Mouse (Mus musculus) embryonic fibroblast, embryonic 13.5 days (primary cell): Measurements from ENCODE around the gene Btg2. TPM values are rescaled to one million over a fixed set of nuclear protein-coding genes. Genes with fewer than 3 reads are reported as not detected.

Experiments
- H3K27ac ChIP-seq: 2 replicates; pipeline ENCODE4 v1.5.1; 2012; ENCODE audit warnings: low read length, control low read depth, inconsistent platforms; ENCODE audit not compliant: insufficient read depth
- H3K4me1 ChIP-seq: 2 replicates; pipeline ENCODE4 v1.6.1; 2011; ENCODE audit warnings: low read length; ENCODE audit not compliant: control insufficient read depth, insufficient read depth
- H3K4me3 ChIP-seq: 2 replicates; pipeline ENCODE4 v1.5.1; 2011; ENCODE audit warnings: mild to moderate bottlenecking, control low read depth, low read length; ENCODE audit not compliant: insufficient read depth
- CTCF ChIP-seq: IDR thresholded peaks from 2 replicates; pipeline ENCODE4 v1.5.1; 2011; ENCODE audit warnings: mild to moderate bottlenecking, control low read depth, low read length, moderate library complexity, borderline replicate concordance; ENCODE audit not compliant: insufficient read depth
- POLR2A ChIP-seq: IDR thresholded peaks from 2 replicates; pipeline ENCODE4 v1.6.1; 2011; ENCODE audit warnings: low read depth, mild to moderate bottlenecking, control low read depth, low read length, moderate library complexity
- polyA plus RNA-seq: library from polyadenylated mRNA; stranded (reverse); fragments of >200 nt; gene quantifications from 2 replicates; pipeline ENCODE4 v1.2.4, GENCODE M21; 2011; ENCODE audit warnings: low read depth; ENCODE audit not compliant: missing spikeins, insufficient read length

Gene Btg2
- polyA plus RNA-seq, 1 experiment: 96.4 TPM

- TF ChIP-seq POLR2A: no peak
- no peak for TF ChIP-seq CTCF
- peaks cover 6% of the 10 kb centered on the region for H3K4me1 ChIP-seq
- H3K4me3 ChIP-seq: no peak overlapping the region
- no peak overlapping the region for H3K27ac ChIP-seq
Observed at GRCm38 (mm10) chr1:134070099-134070669, 8.7 kb downstream of the Btg2 start.

GRCm38 (mm10) chr1:134067143-134067619 is 11.7 kb downstream of the Btg2 start:
- no peak overlapping the region for H3K4me3 ChIP-seq
- peaks cover 3% of the 10 kb centered on the region; the same call in 1 of the 2 replicates for H3K4me1 ChIP-seq
- H3K27ac ChIP-seq: no peak overlapping the region
- TF ChIP-seq POLR2A (no peak), CTCF (no peak)

GRCm38 (mm10) chr1:134066554-134066953 is 12.4 kb downstream of the Btg2 start:
- Histone ChIP-seq H3K4me1 (peaks cover 3% of the 10 kb centered on the region; the same call in 1 of the 2 replicates), H3K4me3 (no peak overlapping the region), H3K27ac (no peak overlapping the region)
- TF ChIP-seq POLR2A (no peak), CTCF (no peak)

- TF ChIP-seq CTCF (no peak), POLR2A (no peak)
- peaks cover 5% of the 10 kb centered on the region for H3K4me1 ChIP-seq
- no peak overlapping the region for H3K27ac ChIP-seq
- no peak overlapping the region for H3K4me3 ChIP-seq
Observed at GRCm38 (mm10) chr1:134065241-134065809, 13.6 kb downstream of the Btg2 start.

- Histone ChIP-seq H3K4me1 (peaks cover 5% of the 10 kb centered on the region), H3K27ac (no peak overlapping the region), H3K4me3 (no peak overlapping the region)
- TF ChIP-seq POLR2A (no peak), CTCF (no peak)
Observed at GRCm38 (mm10) chr1:134064296-134064831, 14.6 kb downstream of the Btg2 start.

GRCm38 (mm10) chr1:134063773-134064125 is 15.2 kb downstream of the Btg2 start:
- TF ChIP-seq CTCF (no peak), POLR2A (no peak)
- Histone ChIP-seq H3K27ac (peak overlapping the region; percentile 45), H3K4me3 (no peak overlapping the region), H3K4me1 (peaks cover 5% of the 10 kb centered on the region)

GRCm38 (mm10) chr1:134063086-134063772 is 15.7 kb downstream of the Btg2 start:
- H3K27ac ChIP-seq: peak overlapping the region; percentile 45
- H3K4me3 ChIP-seq: no peak overlapping the region
- H3K4me1 ChIP-seq: peaks cover 5% of the 10 kb centered on the region
- TF ChIP-seq POLR2A (no peak), CTCF (no peak)

- Histone ChIP-seq H3K4me1 (peaks cover 5% of the 10 kb centered on the region), H3K27ac (no peak overlapping the region), H3K4me3 (no peak overlapping the region)
- TF ChIP-seq CTCF (no peak), POLR2A (no peak)
Observed at GRCm38 (mm10) chr1:134062411-134063085, 16.4 kb downstream of the Btg2 start.

- Histone ChIP-seq H3K4me3 (no peak overlapping the region), H3K27ac (no peak overlapping the region), H3K4me1 (peaks cover 5% of the 10 kb centered on the region)
- TF ChIP-seq POLR2A (no peak), CTCF (no peak)
Observed at GRCm38 (mm10) chr1:134061915-134062314, 17.0 kb downstream of the Btg2 start.

- TF ChIP-seq CTCF (peak; percentile 20; the same call in 1 of the 2 replicates), POLR2A (peak; percentile 78)
- Histone ChIP-seq H3K4me1 (peaks cover 5% of the 10 kb centered on the region), H3K4me3 (peak overlapping the region; percentile 22), H3K27ac (peak overlapping the region; percentile 85)
Observed at GRCm38 (mm10) chr1:134060849-134061569, 17.9 kb downstream of the Btg2 start.
